Mouse (Mus musculus) kidney, embryonic 16.5 days (tissue): ENCODE measurements around the gene Etv6. TPM values are rescaled to one million over a fixed set of nuclear protein-coding genes. Genes with fewer than 3 reads are reported as not detected.
A peak's percentile ranks its signal among the peaks of the same experiment; 100 is the strongest.

Source experiments
- ATAC-seq: fragments of 200-750 bp; cut with Nextera tagmentation; 2 replicates; pipeline ENCODE4 v1.8.0; 2017; ENCODE audit warnings: moderate TSS enrichment; ENCODE audit not compliant: low FRiP score, low TSS enrichment
- H3K27ac ChIP-seq: fragments of 300-500 bp; sonication (generic); 2 replicates; pipeline ENCODE4 v1.5.1; 2014; ENCODE audit warnings: low read length
- H3K27me3 ChIP-seq: fragments of 300-500 bp; sonication (generic); 2 replicates; pipeline ENCODE4 v1.6.1; 2014; ENCODE audit warnings: low read length, control low read depth, mixed read lengths; ENCODE audit not compliant: insufficient read depth
- H3K36me3 ChIP-seq: fragments of 300-500 bp; sonication (generic); 2 replicates; pipeline ENCODE4 v1.6.1; 2014; ENCODE audit warnings: low read length, control low read depth, mixed read lengths; ENCODE audit not compliant: insufficient read depth
- H3K4me1 ChIP-seq: fragments of 300-500 bp; sonication (generic); 2 replicates; pipeline ENCODE4 v1.6.1; 2014; ENCODE audit warnings: low read length, control low read depth, mixed read lengths; ENCODE audit not compliant: insufficient read depth
- H3K4me2 ChIP-seq: fragments of 300-500 bp; sonication (generic); replicated peaks from 2 replicates; pipeline ENCODE4 v1.6.1; 2014; ENCODE audit warnings: low read depth, low read length
- H3K4me3 ChIP-seq: fragments of 300-500 bp; sonication (generic); 2 replicates; pipeline ENCODE4 v1.5.1; 2014; ENCODE audit warnings: mild to moderate bottlenecking, low read length
- H3K9ac ChIP-seq: fragments of 300-500 bp; sonication (generic); replicated peaks from 2 replicates; pipeline ENCODE4 v1.6.1; 2014; ENCODE audit warnings: low read length
- H3K9me3 ChIP-seq: fragments of 300-500 bp; sonication (generic); 2 replicates; pipeline ENCODE4 v1.6.1; 2016; ENCODE audit warnings: low read length, control low read depth
- WGBS: fragments of 180-500 bp; shearing (Covaris S2); extraction: QIAGEN DNeasy Blood & Tissue Kit; methylation state at CpG from one replicate; pipeline ENCODE4 v1.1.7; 2014; 5-methylcytosine and 5-hydroxymethylcytosine counted together
- polyA plus RNA-seq: library from polyadenylated mRNA; unstranded; fragments of >200 nt; fragmentation: Nextera tagmentation; extraction: Ambion mirVana; gene quantifications from 2 replicates; pipeline ENCODE4 v1.2.1, GENCODE M21; 2015

Etv6 gene
- polyA plus RNA-seq, 1 experiment from 2014 or later: 12.6 TPM

DNA sequence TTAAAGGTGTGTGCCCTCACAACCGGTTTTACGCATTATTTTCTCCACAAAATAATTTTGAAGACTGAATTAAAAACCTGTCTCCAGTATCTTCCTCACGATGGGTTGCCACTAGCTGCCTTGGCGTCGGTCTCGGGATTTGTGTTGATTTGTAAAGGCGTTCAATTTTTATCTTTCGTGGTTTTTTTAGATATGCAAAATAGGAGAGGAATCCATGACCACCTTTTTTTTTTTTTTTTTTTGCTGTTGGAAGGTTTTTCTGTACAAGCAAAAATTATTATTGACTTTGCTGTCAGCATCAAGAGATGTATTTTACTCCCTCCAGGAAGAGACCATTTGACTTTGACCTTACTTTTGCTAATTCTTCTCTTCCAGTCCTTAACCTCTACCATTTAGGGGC, 77.3 kb downstream of the Etv6 start:
- Histone ChIP-seq H3K4me1 (no peaks in the 10 kb centered on the region), H3K9me3 (peaks cover 7% of the 10 kb centered on the region; the same call in 1 of the 2 replicates), H3K36me3 (peaks cover 11% of the 10 kb centered on the region; the same call in 1 of the 2 replicates), H3K27me3 (no peaks in the 10 kb centered on the region), H3K27ac (no peak overlapping the region), H3K4me2 (no peak overlapping the region), H3K9ac (no peak overlapping the region), H3K4me3 (no peak overlapping the region)
- WGBS: 94% methylated on average over 8 of the region's 8 CpGs
- no peak for ATAC-seq

DNA sequence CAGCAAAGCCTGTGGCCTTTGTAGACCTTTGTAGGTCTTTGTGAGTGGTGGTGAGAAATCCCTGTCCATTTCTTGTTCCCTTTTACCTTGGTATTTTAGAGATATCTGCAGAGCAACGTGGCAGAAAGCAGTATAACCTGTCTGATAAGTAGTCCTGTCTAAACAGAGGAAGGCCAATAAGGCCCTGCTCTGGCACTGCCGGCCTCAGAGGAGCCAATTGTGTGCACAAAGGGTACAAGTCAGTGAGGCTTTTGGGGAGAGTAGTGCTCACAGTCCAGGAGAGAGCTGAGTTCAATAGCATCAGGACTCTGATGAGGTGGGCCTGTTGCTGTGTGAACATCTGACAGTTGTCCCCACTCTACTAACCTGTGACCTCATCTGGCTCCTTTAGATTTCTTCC, 77.7 kb downstream of the Etv6 start:
- H3K9ac ChIP-seq: no peak overlapping the region
- 70% methylated on average over 2 of the region's 2 CpGs for WGBS
- no peak overlapping the region for H3K27ac ChIP-seq
- H3K4me2 ChIP-seq: no peak overlapping the region
- H3K4me1 ChIP-seq: no peaks in the 10 kb centered on the region
- no peaks in the 10 kb centered on the region for H3K27me3 ChIP-seq
- ATAC-seq: no peak
- H3K9me3 ChIP-seq: peaks cover 7% of the 10 kb centered on the region; the same call in 1 of the 2 replicates
- peaks cover 11% of the 10 kb centered on the region; the same call in 1 of the 2 replicates for H3K36me3 ChIP-seq
- no peak overlapping the region for H3K4me3 ChIP-seq

DNA sequence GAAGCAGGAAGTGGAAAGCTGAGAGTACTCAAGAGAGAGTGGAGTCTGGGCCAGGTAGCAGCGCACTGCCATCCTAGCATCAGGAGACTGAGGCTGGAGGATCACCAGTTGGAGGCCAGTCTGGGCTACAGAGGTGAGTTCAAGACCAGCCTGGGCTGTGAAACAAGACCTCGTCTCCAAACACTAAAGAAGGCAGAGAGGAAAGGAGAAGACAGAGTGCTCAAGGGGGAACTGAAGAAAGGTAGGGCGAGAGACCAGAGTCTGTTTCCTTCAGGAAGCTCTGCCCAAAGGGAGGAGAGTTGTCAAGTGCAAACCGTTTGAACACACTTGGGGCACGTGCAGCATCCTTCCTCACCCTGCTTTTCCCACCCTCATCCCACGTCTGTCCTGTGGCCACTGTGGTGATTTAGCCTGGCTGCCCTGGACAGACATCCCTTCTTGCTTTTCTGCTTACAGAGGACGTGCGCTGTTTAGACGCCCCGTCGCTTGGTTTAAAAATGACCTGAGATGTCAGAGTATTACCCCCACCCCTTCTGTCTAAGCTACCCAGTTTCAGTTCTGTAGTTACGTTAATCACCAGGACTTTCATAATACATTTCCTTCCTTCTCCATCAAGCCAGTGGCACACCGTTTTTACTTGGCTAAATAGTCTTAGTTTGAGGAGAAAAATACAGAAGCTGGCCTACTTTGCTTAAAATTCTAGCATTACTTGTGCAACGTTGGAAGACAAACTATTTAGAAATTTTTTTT, 79.9 kb downstream of the Etv6 start:
- no peak overlapping the region for H3K9ac ChIP-seq
- no peak for ATAC-seq
- no peak overlapping the region for H3K4me2 ChIP-seq
- 78% methylated on average over 14 of the region's 14 CpGs for WGBS
- peaks cover 7% of the 10 kb centered on the region for H3K4me1 ChIP-seq
- no peak overlapping the region for H3K27ac ChIP-seq
- no peaks in the 10 kb centered on the region for H3K27me3 ChIP-seq
- no peaks in the 10 kb centered on the region for H3K9me3 ChIP-seq
- H3K4me3 ChIP-seq: no peak overlapping the region
- no peaks in the 10 kb centered on the region for H3K36me3 ChIP-seq

DNA sequence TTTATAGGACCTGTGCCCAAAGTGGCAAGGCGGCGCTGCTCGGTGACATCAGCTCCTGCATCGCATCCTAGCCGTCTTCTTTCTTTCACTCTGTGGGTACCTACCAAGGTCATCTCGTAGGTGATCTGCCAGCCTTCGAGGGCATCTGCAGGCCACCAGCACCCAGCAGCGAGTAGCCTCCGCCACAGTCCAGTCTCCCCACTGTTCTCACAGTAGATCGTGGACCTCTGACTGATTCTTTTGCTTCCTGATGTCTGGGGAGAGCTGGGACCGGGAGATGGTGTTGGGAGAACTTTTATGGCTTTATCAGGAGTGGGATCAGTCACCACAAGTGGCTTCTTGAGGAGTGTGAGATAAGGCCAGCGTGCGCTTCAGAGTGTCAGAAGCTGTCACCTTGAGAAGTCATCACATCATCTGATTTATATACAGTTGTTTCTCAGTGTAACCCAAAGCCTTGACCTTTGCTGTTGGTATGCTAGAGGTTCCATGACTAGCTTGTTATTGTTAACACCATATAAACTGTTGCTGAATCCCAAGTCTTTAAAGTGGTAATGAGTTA, 82.0 kb downstream of the Etv6 start:
- Histone ChIP-seq H3K36me3 (no peaks in the 10 kb centered on the region), H3K4me3 (no peak overlapping the region), H3K9me3 (no peaks in the 10 kb centered on the region), H3K27me3 (no peaks in the 10 kb centered on the region), H3K4me1 (peaks cover 7% of the 10 kb centered on the region), H3K27ac (no peak overlapping the region), H3K9ac (no peak overlapping the region), H3K4me2 (no peak overlapping the region)
- WGBS: 70% methylated on average over 13 of the region's 13 CpGs
- no peak for ATAC-seq

DNA sequence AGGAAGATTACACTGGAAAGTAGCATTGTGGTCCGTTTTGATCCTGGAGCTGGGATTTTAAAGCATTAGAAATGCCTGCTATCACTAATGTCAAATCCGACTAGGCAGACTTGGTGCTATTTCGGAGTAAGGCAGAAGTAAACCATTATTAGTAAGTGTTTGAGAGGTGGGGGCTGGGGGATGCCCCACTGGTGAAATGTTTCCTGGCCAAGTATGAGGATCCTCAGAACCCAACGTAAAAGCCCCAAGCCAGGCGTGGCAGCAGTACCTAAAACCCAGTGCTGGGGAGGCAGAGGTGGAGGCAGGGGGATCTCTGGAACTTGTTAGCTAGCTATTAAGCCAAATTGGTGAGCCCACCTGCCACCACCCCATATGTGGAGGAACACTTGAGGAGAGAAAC, 83.0 kb downstream of the Etv6 start:
- Histone ChIP-seq H3K27me3 (no peaks in the 10 kb centered on the region), H3K9ac (no peak overlapping the region), H3K4me1 (peaks cover 7% of the 10 kb centered on the region), H3K4me3 (no peak overlapping the region), H3K4me2 (no peak overlapping the region), H3K36me3 (no peaks in the 10 kb centered on the region), H3K27ac (no peak overlapping the region), H3K9me3 (no peaks in the 10 kb centered on the region)
- no peak for ATAC-seq
- WGBS: 76% methylated on average over 5 of the region's 5 CpGs

DNA sequence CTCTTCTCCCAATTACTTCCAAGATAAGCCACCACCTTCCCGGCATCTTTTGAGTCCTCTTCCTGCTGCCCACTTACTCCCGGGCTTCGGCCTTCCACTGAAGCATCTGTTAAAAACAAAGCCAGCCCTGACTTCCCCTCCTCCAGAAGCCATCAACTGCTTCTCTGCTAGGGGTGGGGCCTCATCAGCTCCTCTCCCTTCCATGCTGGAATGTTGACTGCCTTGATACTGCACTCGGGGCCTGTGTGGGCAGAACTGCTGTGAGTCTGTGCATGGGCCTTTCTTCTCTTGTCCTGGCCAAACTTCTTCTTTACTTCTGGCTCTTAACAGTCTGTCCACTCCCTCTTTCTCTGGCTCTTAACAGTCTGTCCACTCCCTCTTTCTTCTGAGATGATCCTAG, 83.6 kb downstream of the Etv6 start:
- Histone ChIP-seq H3K9ac (no peak overlapping the region), H3K4me2 (no peak overlapping the region), H3K4me1 (peaks cover 7% of the 10 kb centered on the region), H3K36me3 (0 out of 2 replicates have a peak, but pooled peaks cover 2% of the 10 kb centered on the region), H3K4me3 (no peak overlapping the region), H3K27ac (no peak overlapping the region), H3K27me3 (no peaks in the 10 kb centered on the region), H3K9me3 (no peaks in the 10 kb centered on the region)
- WGBS: 8% methylated on average over 4 of the region's 4 CpGs
- peak; percentile 78; the same call in 1 of the 2 replicates for ATAC-seq

DNA sequence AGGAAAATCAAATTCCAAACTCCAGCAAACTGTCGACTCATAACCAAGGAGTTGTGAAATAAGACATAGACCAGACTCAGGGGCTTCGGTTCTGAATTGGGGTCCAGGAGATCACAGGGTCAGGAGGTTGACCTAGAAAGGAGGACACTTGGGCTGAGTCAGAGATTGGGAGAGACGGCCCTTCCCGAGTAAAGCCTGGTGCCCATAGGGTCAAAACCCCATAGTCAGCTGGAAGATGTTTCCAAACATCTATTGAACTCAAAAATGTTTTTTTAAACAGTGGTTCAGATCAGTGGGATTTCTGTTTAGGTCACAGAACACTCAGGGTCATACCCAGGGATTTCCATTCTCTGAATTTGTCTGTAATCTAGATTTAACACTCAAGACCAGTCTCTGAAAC, 84.7 kb downstream of the Etv6 start:
- Histone ChIP-seq H3K27ac (no peak overlapping the region), H3K4me2 (no peak overlapping the region), H3K27me3 (no peaks in the 10 kb centered on the region), H3K4me3 (no peak overlapping the region), H3K9ac (no peak overlapping the region), H3K36me3 (0 out of 2 replicates have a peak, but pooled peaks cover 3% of the 10 kb centered on the region), H3K9me3 (no peaks in the 10 kb centered on the region), H3K4me1 (peaks cover 7% of the 10 kb centered on the region)
- ATAC-seq: no peak
- 64% methylated on average over 4 of the region's 4 CpGs for WGBS

DNA sequence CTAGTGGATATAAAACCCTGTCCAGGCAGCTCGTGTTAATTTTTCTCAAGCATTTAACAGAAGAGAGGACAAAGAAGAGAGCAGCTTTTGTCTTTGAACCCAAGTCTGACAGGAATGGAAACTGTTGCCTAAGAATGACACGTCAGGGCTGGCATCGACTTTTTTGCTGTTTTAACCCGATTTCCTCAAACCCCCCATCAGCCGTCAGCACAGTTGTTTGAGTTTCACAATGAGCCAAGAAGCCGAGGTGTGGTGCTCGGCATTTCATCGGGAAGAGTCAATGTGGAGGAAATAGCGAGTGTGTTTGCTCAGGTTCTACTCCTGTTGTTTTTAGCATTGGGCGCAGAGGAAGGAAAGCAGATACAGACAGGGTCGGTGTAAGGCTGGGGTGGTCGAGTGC, 85.2 kb downstream of the Etv6 start:
- no peak overlapping the region for H3K4me3 ChIP-seq
- no peaks in the 10 kb centered on the region for H3K27me3 ChIP-seq
- no peak overlapping the region for H3K9ac ChIP-seq
- no peaks in the 10 kb centered on the region for H3K9me3 ChIP-seq
- 0 out of 2 replicates have a peak, but pooled peaks cover 3% of the 10 kb centered on the region for H3K36me3 ChIP-seq
- H3K4me2 ChIP-seq: no peak overlapping the region
- ATAC-seq: no peak
- WGBS: 68% methylated on average over 12 of the region's 12 CpGs
- H3K4me1 ChIP-seq: peaks cover 7% of the 10 kb centered on the region
- peak overlapping the region; percentile 35; the same call in 1 of the 2 replicates for H3K27ac ChIP-seq

DNA sequence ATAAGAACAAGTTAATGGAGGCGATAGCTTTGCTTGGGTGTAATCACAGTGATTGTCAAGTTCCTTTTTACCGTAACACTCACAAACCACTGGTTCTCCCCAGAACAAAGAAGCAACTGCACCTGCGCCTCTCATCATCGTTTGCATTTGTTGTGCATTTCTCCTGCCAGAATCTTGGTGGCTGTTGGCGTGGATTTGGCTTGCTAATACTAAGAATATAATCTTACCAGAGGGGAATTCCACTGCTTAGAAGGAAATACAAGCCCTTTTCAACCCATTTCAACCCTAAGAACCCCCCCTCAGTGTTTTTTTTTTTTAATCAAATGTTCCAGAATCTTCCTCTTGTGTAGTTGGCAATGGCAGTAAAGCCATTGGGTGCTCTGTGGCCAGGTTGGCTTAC, 87.4 kb downstream of the Etv6 start:
- 0 out of 2 replicates have a peak, but pooled peaks cover 3% of the 10 kb centered on the region for H3K36me3 ChIP-seq

DNA sequence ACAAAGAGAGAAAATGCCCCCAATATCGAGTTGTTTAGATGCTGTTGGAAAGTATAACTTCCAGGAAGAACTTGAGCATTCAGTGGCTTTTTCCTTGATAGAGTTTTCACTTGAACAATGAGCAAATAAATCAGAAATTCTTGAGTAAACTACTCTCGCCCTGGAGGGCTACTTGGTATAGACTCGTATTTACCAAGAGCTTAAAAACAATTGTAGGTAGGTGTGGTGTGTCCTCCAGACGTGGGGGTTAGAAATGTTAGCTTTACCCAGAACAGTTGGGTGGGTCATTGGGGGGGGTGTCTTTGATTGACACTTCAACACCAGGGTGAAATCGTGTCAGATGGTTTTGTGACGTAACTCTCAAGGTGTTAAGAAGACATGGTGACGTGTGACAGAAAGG, 88.0 kb downstream of the Etv6 start:
- no peaks in the 10 kb centered on the region for H3K9me3 ChIP-seq
- no peak for ATAC-seq
- peaks cover 13% of the 10 kb centered on the region for H3K4me1 ChIP-seq
- H3K4me2 ChIP-seq: no peak overlapping the region
- H3K27me3 ChIP-seq: no peaks in the 10 kb centered on the region
- no peak overlapping the region for H3K4me3 ChIP-seq
- H3K9ac ChIP-seq: no peak overlapping the region
- 89% methylated on average over 7 of the region's 7 CpGs for WGBS
- H3K36me3 ChIP-seq: 0 out of 2 replicates have a peak, but pooled peaks cover 3% of the 10 kb centered on the region
- no peak overlapping the region for H3K27ac ChIP-seq

More for the DNA sequence above, 87.4 kb downstream of the Etv6 start:
- no peak overlapping the region for H3K4me2 ChIP-seq
- H3K9me3 ChIP-seq: no peaks in the 10 kb centered on the region
- ATAC-seq: no peak
- WGBS: 93% methylated on average over 5 of the region's 5 CpGs
- no peak overlapping the region for H3K4me3 ChIP-seq
- no peaks in the 10 kb centered on the region for H3K27me3 ChIP-seq
- no peak overlapping the region for H3K9ac ChIP-seq
- H3K27ac ChIP-seq: no peak overlapping the region
- peaks cover 11% of the 10 kb centered on the region for H3K4me1 ChIP-seq
